Mouse (Mus musculus) heart, embryonic 11.5 days (tissue): Measurements from ENCODE around the gene Nabp2. TPM values are rescaled to one million over a fixed set of nuclear protein-coding genes. Genes with fewer than 3 reads are reported as not detected.

Source experiments
- ATAC-seq: fragments of 200-750 bp; cut with Nextera tagmentation; replicated peaks from 2 replicates; pipeline ENCODE4 v1.8.0; 2017; ENCODE audit warnings: moderate library complexity; ENCODE audit not compliant: insufficient number of reproducible peaks, low FRiP score, low TSS enrichment
- H3K27ac ChIP-seq: fragments of 300-500 bp; sonication (generic); 2 replicates; pipeline ENCODE4 v1.5.1; 2014; ENCODE audit warnings: mild to moderate bottlenecking, low read depth, low read length
- H3K27me3 ChIP-seq: fragments of 300-500 bp; sonication (generic); 2 replicates; pipeline ENCODE4 v1.6.1; 2014; ENCODE audit warnings: mild to moderate bottlenecking, low read length, mixed read lengths; ENCODE audit not compliant: control insufficient read depth, insufficient read depth
- H3K36me3 ChIP-seq: fragments of 300-500 bp; sonication (generic); 2 replicates; pipeline ENCODE4 v1.6.1; 2014; ENCODE audit warnings: mild to moderate bottlenecking, low read length, moderate library complexity, mixed read lengths; ENCODE audit not compliant: control insufficient read depth, insufficient read depth
- H3K4me1 ChIP-seq: fragments of 300-500 bp; sonication (generic); 2 replicates; pipeline ENCODE4 v1.6.1; 2014; ENCODE audit warnings: low read length; ENCODE audit not compliant: control insufficient read depth, insufficient read depth
- H3K4me2 ChIP-seq: fragments of 300-500 bp; sonication (generic); 2 replicates; pipeline ENCODE4 v1.6.1; 2014; ENCODE audit warnings: mild to moderate bottlenecking, moderate library complexity
- H3K4me3 ChIP-seq: fragments of 300-500 bp; sonication (generic); 2 replicates; pipeline ENCODE4 v1.5.1; 2014; ENCODE audit warnings: low read depth, low read length
- H3K9ac ChIP-seq: fragments of 300-500 bp; sonication (generic); 2 replicates; pipeline ENCODE4 v1.6.1; 2014; ENCODE audit warnings: mild to moderate bottlenecking, low read depth, low read length, moderate library complexity
- H3K9me3 ChIP-seq: fragments of 300-500 bp; sonication (generic); replicated peaks from 2 replicates; pipeline ENCODE4 v1.6.1; 2016; ENCODE audit warnings: low read length; ENCODE audit not compliant: control insufficient read depth
- WGBS: fragments of 180-500 bp; shearing (Covaris S2); extraction: QIAGEN DNeasy Blood & Tissue Kit; methylation state at CpG from one replicate; pipeline ENCODE4 v1.1.7; 2014; ENCODE audit not compliant: insufficient replicate concordance; 5-methylcytosine and 5-hydroxymethylcytosine counted together
- polyA plus RNA-seq: library from polyadenylated mRNA; unstranded; fragments of >200 nt; fragmentation: Nextera tagmentation; extraction: Ambion mirVana; gene quantifications from 2 replicates; pipeline ENCODE4 v1.2.1, GENCODE M21; 2014

The Nabp2 gene
- polyA plus RNA-seq, 1 experiment from 2014 or later, result 70.8 TPM

DNA sequence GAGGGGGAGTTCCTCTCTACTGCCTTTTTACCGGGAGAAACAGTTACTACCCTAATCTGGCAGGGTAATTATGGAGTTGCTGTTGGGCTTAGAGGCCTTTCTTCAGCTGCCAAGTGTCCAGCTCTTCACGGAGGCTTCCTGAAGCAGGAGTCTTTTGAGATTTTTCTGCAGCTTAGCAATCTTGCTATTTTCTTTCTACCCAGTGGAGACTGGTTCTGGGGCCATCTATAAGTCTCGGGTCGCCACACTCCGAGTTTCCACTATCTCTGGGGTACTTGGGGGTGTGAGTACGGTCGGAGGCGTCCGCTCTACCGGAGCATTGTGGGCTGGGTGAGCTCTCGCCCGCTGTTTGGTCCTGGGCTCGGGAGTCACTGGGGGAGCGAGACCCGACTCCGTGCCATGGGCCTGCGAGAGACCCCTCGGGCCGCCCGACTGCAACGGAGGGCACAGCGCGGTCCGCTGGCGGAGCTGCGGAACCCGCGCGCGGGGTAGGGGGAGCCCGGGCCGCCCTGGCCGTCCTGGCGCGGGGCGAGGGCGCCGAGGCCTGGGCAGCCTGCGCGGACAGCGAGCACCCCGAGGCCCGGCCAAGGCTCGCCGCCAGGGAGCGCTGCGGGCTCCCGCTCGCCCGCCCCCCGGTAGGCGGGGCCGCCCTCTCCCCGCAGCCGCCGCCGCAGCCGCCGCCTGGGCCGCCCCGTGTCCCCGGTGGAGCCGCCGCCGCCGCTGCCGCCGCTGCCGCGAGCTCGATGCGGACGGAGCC lies 34.7 kb downstream of the Nabp2 start, which contains the start of gene Ankrd52:
Ankrd52 (plus strand) TSS at position 661 of the 757 bp plus-strand sequence.
- H3K36me3 ChIP-seq, result peaks cover 12% of the 10 kb centered on the region; the same call in 1 of the 2 replicates
- H3K27me3 ChIP-seq, result no peaks in the 10 kb centered on the region
- peak; percentile 90 for ATAC-seq
- peak within 1 kb of the TSS; percentile 83 for H3K27ac ChIP-seq
- no peaks in the 10 kb centered on the region for H3K9me3 ChIP-seq
- peaks cover 14% of the 10 kb centered on the region for H3K4me1 ChIP-seq
- peak within 1 kb of the TSS; percentile 96 for H3K4me3 ChIP-seq
- peak within 1 kb of the TSS; percentile 90 for H3K4me2 ChIP-seq
- peak within 1 kb of the TSS; percentile 99 for H3K9ac ChIP-seq
- WGBS, result under 1% methylated on average over 35 of the region's 73 CpGs

GRCm38 (mm10) chr10:128376099-128376454 lies 35.2 kb downstream of the Nabp2 start:
- H3K36me3 ChIP-seq, result peaks cover 12% of the 10 kb centered on the region; the same call in 1 of the 2 replicates
- peak overlapping the region; percentile 96 for H3K4me3 ChIP-seq
- H3K27me3 ChIP-seq, result no peaks in the 10 kb centered on the region
- 49% methylated on average over 4 of the region's 4 CpGs for WGBS
- peak overlapping the region; percentile 99; the same call in 1 of the 2 replicates for H3K9ac ChIP-seq
- ATAC-seq, result no peak
- peak overlapping the region; percentile 90 for H3K4me2 ChIP-seq
- no peaks in the 10 kb centered on the region for H3K9me3 ChIP-seq
- H3K27ac ChIP-seq, result peak overlapping the region; percentile 83
- H3K4me1 ChIP-seq, result peaks cover 14% of the 10 kb centered on the region

DNA sequence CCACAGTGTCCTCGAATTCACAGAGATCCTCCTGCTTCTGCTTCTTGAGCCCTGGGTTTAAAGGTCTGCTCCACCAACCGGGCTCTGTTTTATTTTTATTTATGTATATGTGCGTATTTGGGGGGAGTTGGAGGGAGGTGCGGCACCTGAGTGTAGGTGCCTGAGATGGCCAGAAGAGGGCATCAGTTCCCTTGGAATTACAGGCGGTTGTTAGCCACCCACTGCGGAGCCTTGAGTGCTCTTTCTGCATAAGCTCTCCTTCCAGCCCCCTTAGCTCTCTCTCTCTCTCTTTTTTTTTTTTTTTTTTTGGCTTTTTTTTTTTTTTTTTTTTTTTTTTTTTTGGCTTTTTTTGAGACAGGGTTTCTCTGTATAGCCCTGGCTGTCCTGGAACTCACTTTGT lies 36.9 kb downstream of the Nabp2 start:
- Histone ChIP-seq H3K27ac (no peak overlapping the region), H3K9ac (no peak overlapping the region), H3K36me3 (peaks cover 3% of the 10 kb centered on the region; the same call in 1 of the 2 replicates), H3K4me1 (peaks cover 15% of the 10 kb centered on the region), H3K9me3 (no peaks in the 10 kb centered on the region), H3K27me3 (no peaks in the 10 kb centered on the region), H3K4me2 (no peak overlapping the region), H3K4me3 (no peak overlapping the region)
- no peak for ATAC-seq
- WGBS, result 75% methylated on average over 6 of the region's 6 CpGs

DNA sequence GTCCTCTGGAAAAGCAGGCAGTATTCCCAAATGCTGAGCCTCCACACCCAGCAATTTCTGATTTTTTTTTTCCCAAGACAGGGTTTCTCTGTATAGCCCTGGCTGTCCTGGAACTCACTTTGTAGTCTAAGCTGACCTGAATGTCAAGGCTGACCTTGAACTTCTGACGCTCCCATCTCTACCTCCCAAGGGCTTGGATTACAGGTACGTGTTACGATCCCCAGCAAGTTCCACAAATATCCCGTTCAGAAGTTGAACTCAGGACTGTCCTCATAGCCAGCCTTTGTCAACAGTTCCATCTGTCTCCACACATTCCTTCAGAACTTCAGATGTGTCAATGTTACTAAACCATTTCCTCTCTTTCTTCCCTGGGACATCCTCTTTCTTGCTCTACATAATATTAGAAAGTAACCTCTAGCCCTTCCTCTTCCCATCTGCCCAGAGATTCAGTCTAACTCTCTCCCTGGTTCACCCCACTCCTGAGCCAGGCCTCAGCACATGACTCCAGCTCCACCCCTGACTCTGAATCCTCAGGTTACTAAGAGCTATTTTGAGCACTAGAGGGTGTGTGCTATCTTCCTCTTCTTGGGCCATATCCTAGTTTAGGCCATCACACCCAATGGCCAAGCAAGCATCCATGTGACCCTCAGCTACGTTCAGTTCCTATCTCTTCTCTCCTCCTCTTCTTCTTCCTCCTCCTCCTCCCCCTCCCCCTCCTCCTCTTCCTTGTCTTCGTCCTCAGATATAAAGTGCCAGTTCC lies 38.1 kb downstream of the Nabp2 start:
- no peak overlapping the region for H3K4me3 ChIP-seq
- H3K4me2 ChIP-seq, result no peak overlapping the region
- no peaks in the 10 kb centered on the region for H3K9me3 ChIP-seq
- H3K9ac ChIP-seq, result no peak overlapping the region
- peaks cover 10% of the 10 kb centered on the region for H3K4me1 ChIP-seq
- ATAC-seq, result no peak
- no peaks in the 10 kb centered on the region for H3K36me3 ChIP-seq
- no peaks in the 10 kb centered on the region for H3K27me3 ChIP-seq
- 57% methylated on average over 6 of the region's 6 CpGs for WGBS
- H3K27ac ChIP-seq, result no peak overlapping the region

DNA sequence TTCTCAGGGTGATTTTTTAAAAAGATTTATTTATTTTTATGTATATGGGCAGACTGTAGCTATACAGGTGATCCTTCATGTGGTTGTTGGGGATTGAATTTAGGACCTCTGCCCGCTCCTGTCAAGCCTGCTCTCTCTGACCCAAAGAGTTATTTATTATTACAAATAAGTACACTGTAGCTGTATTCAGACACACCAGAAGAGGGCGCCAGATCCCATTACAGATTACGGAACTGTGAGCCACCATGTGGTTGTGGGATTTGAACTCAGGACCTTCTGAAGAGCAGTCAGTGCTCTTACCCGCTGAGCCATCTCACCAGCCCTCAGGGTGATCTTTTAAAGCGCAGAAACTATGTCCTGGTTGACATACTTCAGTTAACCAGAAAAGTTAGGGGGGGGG lies 39.1 kb downstream of the Nabp2 start:
- Histone ChIP-seq H3K27ac (no peak overlapping the region), H3K9me3 (no peaks in the 10 kb centered on the region), H3K4me3 (no peak overlapping the region), H3K4me2 (no peak overlapping the region), H3K36me3 (no peaks in the 10 kb centered on the region), H3K4me1 (peaks cover 16% of the 10 kb centered on the region), H3K9ac (no peak overlapping the region), H3K27me3 (no peaks in the 10 kb centered on the region)
- WGBS, result 78% methylated on average over 5 of the region's 5 CpGs
- ATAC-seq, result no peak

DNA sequence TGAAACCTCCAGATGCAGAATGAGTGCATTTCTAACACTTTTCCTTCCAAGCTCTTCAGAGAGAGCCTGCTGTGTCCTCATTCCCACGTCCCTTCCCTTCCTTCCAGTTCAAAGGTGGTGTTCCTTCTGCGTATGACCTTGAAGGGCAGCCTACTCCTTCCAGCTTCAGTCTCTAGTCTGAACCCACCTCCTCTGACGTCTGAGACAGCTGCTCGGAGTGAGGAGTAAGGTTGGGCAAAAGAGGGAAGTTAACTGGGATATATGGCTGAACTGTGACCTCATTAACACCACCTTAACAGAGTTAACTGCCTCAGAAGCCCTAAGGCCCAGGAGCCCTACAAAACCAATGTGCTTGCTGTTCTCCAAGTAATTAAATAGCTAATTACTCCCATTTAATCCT lies 40.7 kb downstream of the Nabp2 start:
- no peak overlapping the region for H3K9ac ChIP-seq
- no peaks in the 10 kb centered on the region for H3K27me3 ChIP-seq
- H3K36me3 ChIP-seq, result no peaks in the 10 kb centered on the region
- H3K4me2 ChIP-seq, result no peak overlapping the region
- WGBS, result 51% methylated on average over 4 of the region's 4 CpGs
- H3K4me1 ChIP-seq, result peaks cover 12% of the 10 kb centered on the region
- no peak for ATAC-seq
- H3K4me3 ChIP-seq, result no peak overlapping the region
- H3K27ac ChIP-seq, result no peak overlapping the region
- H3K9me3 ChIP-seq, result no peaks in the 10 kb centered on the region

DNA sequence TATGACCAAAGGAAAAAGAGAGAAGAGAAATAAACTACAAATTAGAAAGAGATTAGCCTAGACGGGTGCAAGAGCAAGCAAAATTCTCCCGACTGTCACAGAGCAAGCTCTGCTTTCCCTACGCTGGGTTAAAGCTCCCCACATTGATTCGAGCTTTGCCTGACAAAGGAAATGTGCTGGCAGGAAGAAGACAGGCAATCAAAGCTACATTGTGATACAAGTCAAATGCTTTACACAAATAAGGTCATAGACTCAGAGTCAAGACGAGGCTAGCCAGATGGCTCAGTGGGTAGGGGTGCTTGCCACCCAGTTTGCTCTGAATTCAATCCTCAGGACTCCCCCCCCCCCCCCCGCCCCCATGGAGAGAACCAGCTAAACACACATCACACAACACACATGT lies 41.3 kb downstream of the Nabp2 start:
- H3K4me2 ChIP-seq, result no peak overlapping the region
- no peaks in the 10 kb centered on the region for H3K27me3 ChIP-seq
- no peak overlapping the region for H3K27ac ChIP-seq
- ATAC-seq, result no peak
- no peak overlapping the region for H3K4me3 ChIP-seq
- WGBS, result 67% methylated on average over 5 of the region's 6 CpGs
- H3K9me3 ChIP-seq, result no peaks in the 10 kb centered on the region
- no peaks in the 10 kb centered on the region for H3K36me3 ChIP-seq
- peaks cover 12% of the 10 kb centered on the region for H3K4me1 ChIP-seq
- no peak overlapping the region for H3K9ac ChIP-seq

- Histone ChIP-seq H3K9me3 (no peaks in the 10 kb centered on the region), H3K4me3 (peak overlapping the region; percentile 81), H3K36me3 (no peaks in the 10 kb centered on the region), H3K9ac (peak overlapping the region; percentile 78; the same call in 1 of the 2 replicates), H3K4me2 (peak overlapping the region; percentile 94), H3K4me1 (peaks cover 12% of the 10 kb centered on the region), H3K27me3 (no peaks in the 10 kb centered on the region), H3K27ac (peak overlapping the region; percentile 94; the same call in 1 of the 2 replicates)
- WGBS, result 71% methylated on average over 6 of the region's 6 CpGs
- ATAC-seq, result no peak
Measured at GRCm38 (mm10) chr10:128369599-128369998, 41.7 kb downstream of the Nabp2 start.
